Mouse (Mus musculus) limb, embryonic 10.5 days (tissue): Measurements from ENCODE around the gene Xrcc5. TPM values are rescaled to one million over a fixed set of nuclear protein-coding genes. Genes with fewer than 3 reads are reported as not detected.

Source experiments
- polyA plus RNA-seq: library from polyadenylated mRNA; unstranded; fragments of >200 nt; fragmentation: Nextera tagmentation; extraction: Ambion mirVana; gene quantifications from 2 replicates; pipeline ENCODE4 v1.2.1, GENCODE M21; 2016

The Xrcc5 gene
- polyA plus RNA-seq, 1 experiment from 2014 or later: 69.5 TPM

Other genes starting within 250 kb of the Xrcc5 start
- gene Mreg, start 95.1 kb upstream of the Xrcc5 start, polyA plus RNA-seq: 3.1 and 4.4 TPM in 2 replicates
- gene Pecr, start 23.1 kb upstream of the Xrcc5 start, polyA plus RNA-seq: 30.7 and 31.9 TPM in 2 replicates
- 2.0 and 4.7 TPM in 2 replicates for gene Tmem169, start 23.1 kb upstream of the Xrcc5 start, polyA plus RNA-seq
- gene March4, start 229.5 kb downstream of the Xrcc5 start, polyA plus RNA-seq: not detected in 2 replicates